ENCODE assay signal across 10 mouse cellular contexts in the genomic region with DNA sequence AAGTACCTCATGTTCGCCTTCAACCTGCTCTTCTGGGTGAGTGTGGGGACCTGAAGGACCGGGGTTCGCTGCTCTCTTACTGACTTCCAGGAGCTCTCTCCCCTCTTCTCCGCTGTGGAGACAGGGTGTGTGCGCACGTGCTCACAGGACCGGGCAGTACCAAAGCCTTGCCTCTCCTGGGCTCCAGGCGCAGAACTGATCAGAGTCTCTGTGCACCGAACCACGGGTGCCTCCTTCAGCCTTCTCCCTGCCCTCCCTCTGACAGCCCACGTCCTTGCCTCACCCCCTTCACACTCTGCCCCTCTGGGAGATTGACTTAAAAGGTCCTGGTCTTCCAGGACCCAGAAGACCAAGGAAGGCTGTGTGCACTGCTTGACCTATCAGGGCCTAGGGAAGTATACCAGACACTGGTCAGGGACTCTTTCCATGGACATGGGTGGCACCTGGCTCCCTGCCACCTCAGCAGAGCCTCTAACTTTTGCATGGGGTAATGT. TPM values are rescaled to one million over a fixed set of nuclear protein-coding genes. Genes with fewer than 3 reads are reported as not detected.
DNase-seq lines count a peak whose midpoint lies in the region; ATAC-seq lines count a peak whose summit lies in the region.
"Had no signal": no experiment of that assay in that cellular context is flagged by ENCODE, and none has a peak within 500 bp of the region (broad histone marks: within the 10 kb centered on the region; RNA-seq: fewer than 3 reads in every experiment).

No protein-coding gene starts in this region.

- WGBS in kidney, embryonic 15.5 days = 16% methylated on average over 11 of the region's 11 CpGs
- 13% methylated on average over 11 of the region's 11 CpGs for WGBS in embryonic facial prominence, embryonic 11.5 days
- WGBS in hindbrain, embryonic 15.5 days = 4% methylated on average over 11 of the region's 11 CpGs
- WGBS in midbrain, embryonic 16.5 days = 7% methylated on average over 11 of the region's 11 CpGs

- peak overlapping the region; percentile 55 for H3K9ac ChIP-seq in kidney, embryonic 15.5 days
- H3K9ac ChIP-seq in embryonic facial prominence, embryonic 11.5 days (replicated peaks; ENCODE audit: low read length) = peak overlapping the region; percentile 58
- peak overlapping the region; percentile 71 for H3K9ac ChIP-seq in hindbrain, embryonic 15.5 days
- H3K9ac ChIP-seq in midbrain, embryonic 16.5 days (ENCODE audit: low read depth, low read length) = peak overlapping the region; percentile 81

- peak; percentile 7 for ATAC-seq in kidney, embryonic 15.5 days (replicated peaks; ENCODE audit: low FRiP score)
- ATAC-seq in embryonic facial prominence, embryonic 11.5 days (replicated peaks; ENCODE audit: insufficient number of reproducible peaks, low FRiP score, low TSS enrichment, low read depth) = 0 out of 2 replicates have a peak, but pooled peaks have one; percentile 3
- peak; percentile 20; the same call in 1 of the 2 replicates for ATAC-seq in hindbrain, embryonic 15.5 days (ENCODE audit: low FRiP score, low read depth)
- peak; percentile 39 for ATAC-seq in midbrain, embryonic 16.5 days

- H3K4me3 ChIP-seq in kidney, embryonic 15.5 days (replicated peaks) = peak overlapping the region; percentile 64
- H3K4me3 ChIP-seq in embryonic facial prominence, embryonic 11.5 days (ENCODE audit: low read depth, low read length) = peak overlapping the region; percentile 55
- peak overlapping the region; percentile 75 for H3K4me3 ChIP-seq in hindbrain, embryonic 15.5 days
- H3K4me3 ChIP-seq in midbrain, embryonic 16.5 days (ENCODE audit: low read depth, low read length) = peak overlapping the region; percentile 69
- H3K4me3 ChIP-seq: myocyte had no signal

- peak overlapping the region; percentile 99 for H3K4me2 ChIP-seq in kidney, embryonic 15.5 days
- peak overlapping the region; percentile 95 for H3K4me2 ChIP-seq in embryonic facial prominence, embryonic 11.5 days (ENCODE audit: low read depth, low read length)
- peak overlapping the region; percentile 93 for H3K4me2 ChIP-seq in hindbrain, embryonic 15.5 days
- peak overlapping the region; percentile 68 for H3K4me2 ChIP-seq in midbrain, embryonic 16.5 days (ENCODE audit: low read length)

- DNase-seq in kidney, postnatal 10 days = no peak
- DNase-seq in embryonic facial prominence, embryonic 11.5 days (ENCODE audit: low spot score) = no peak
- no peak for DNase-seq in spleen, postnatal 14 days (ENCODE audit: low spot score in 2 of 2)
- DNase-seq in thymus, postnatal 4 days = no peak
- DNase-seq in spleen, postnatal 4 days (ENCODE audit: low spot score in 2 of 2) = no peak
- DNase-seq: gastrocnemius, postnatal 25 days had no signal

- H3K36me3 ChIP-seq in kidney, embryonic 15.5 days = 0 out of 2 replicates have a peak, but pooled peaks cover 4% of the 10 kb centered on the region
- H3K36me3 ChIP-seq in embryonic facial prominence, embryonic 11.5 days (replicated peaks; ENCODE audit: control insufficient read depth, insufficient read depth, low read depth, low read length) = no peaks in the 10 kb centered on the region
- H3K36me3 ChIP-seq in hindbrain, embryonic 15.5 days = no peaks in the 10 kb centered on the region
- no peaks in the 10 kb centered on the region for H3K36me3 ChIP-seq in midbrain, embryonic 16.5 days (ENCODE audit: control insufficient read depth, insufficient read depth, low read length)

- peaks cover 16% of the 10 kb centered on the region for H3K27me3 ChIP-seq in kidney, embryonic 15.5 days
- H3K27me3 ChIP-seq in embryonic facial prominence, embryonic 11.5 days (ENCODE audit: control insufficient read depth, insufficient read depth, low read length) = peaks cover 4% of the 10 kb centered on the region; the same call in 1 of the 2 replicates
- H3K27me3 ChIP-seq in hindbrain, embryonic 15.5 days = no peaks in the 10 kb centered on the region
- peaks cover 2% of the 10 kb centered on the region; the same call in 1 of the 2 replicates for H3K27me3 ChIP-seq in midbrain, embryonic 16.5 days (ENCODE audit: control insufficient read depth, insufficient read depth, low read depth, low read length)

- no peak overlapping the region for H3K27ac ChIP-seq in kidney, embryonic 15.5 days
- no peak overlapping the region for H3K27ac ChIP-seq in embryonic facial prominence, embryonic 11.5 days (replicated peaks; ENCODE audit: low read depth, low read length)
- H3K27ac ChIP-seq in hindbrain, embryonic 15.5 days (replicated peaks) = peak overlapping the region; percentile 82
- peak overlapping the region; percentile 81; the same call in 1 of the 2 replicates for H3K27ac ChIP-seq in midbrain, embryonic 16.5 days (ENCODE audit: low read length)

- peaks cover 44% of the 10 kb centered on the region for H3K4me1 ChIP-seq in kidney, embryonic 15.5 days
- H3K4me1 ChIP-seq in embryonic facial prominence, embryonic 11.5 days (ENCODE audit: control insufficient read depth, insufficient read depth, low read length) = peaks cover 5% of the 10 kb centered on the region; the same call in 1 of the 2 replicates
- peaks cover 68% of the 10 kb centered on the region for H3K4me1 ChIP-seq in hindbrain, embryonic 15.5 days (replicated peaks)
- peaks cover 25% of the 10 kb centered on the region for H3K4me1 ChIP-seq in midbrain, embryonic 16.5 days (ENCODE audit: control insufficient read depth, insufficient read depth, low read length)

- no peaks in the 10 kb centered on the region for H3K9me3 ChIP-seq in kidney, embryonic 15.5 days (replicated peaks)
- H3K9me3 ChIP-seq in embryonic facial prominence, embryonic 11.5 days (replicated peaks; ENCODE audit: control insufficient read depth, low read length) = no peaks in the 10 kb centered on the region
- H3K9me3 ChIP-seq in hindbrain, embryonic 15.5 days = no peaks in the 10 kb centered on the region
- no peaks in the 10 kb centered on the region for H3K9me3 ChIP-seq in midbrain, embryonic 16.5 days (replicated peaks; ENCODE audit: control insufficient read depth, low read length, poor library complexity, severe bottlenecking)

RNA-seq across cellular contexts. Expression of a gene that starts 7.5 kb away (rescaled TPM):
- polyA plus RNA-seq in kidney, embryonic 15.5 days (2015; fragmentation: Nextera tagmentation; extraction: Ambion mirVana) = 91.6 and 93.4 TPM in 2 replicates
- 24.8 and 27.3 TPM in 2 replicates for polyA plus RNA-seq in embryonic facial prominence, embryonic 11.5 days (2014; fragmentation: Nextera tagmentation; extraction: Ambion mirVana)
- polyA plus RNA-seq in hindbrain, embryonic 15.5 days (2015; fragmentation: Nextera tagmentation; extraction: Ambion mirVana) = 63.2 and 66.7 TPM in 2 replicates
- polyA plus RNA-seq in midbrain, embryonic 16.5 days (2015; fragmentation: Nextera tagmentation; extraction: Ambion mirVana) = 45.8 and 49.1 TPM in 2 replicates

RNA-seq across cellular contexts. Expression of a gene that starts 7.6 kb away (rescaled TPM):
- 78.7 and 81.5 TPM in 2 replicates for polyA plus RNA-seq in kidney, embryonic 15.5 days (2015; fragmentation: Nextera tagmentation; extraction: Ambion mirVana)
- 60.6 and 67.2 TPM in 2 replicates for polyA plus RNA-seq in embryonic facial prominence, embryonic 11.5 days (2014; fragmentation: Nextera tagmentation; extraction: Ambion mirVana)
- polyA plus RNA-seq in hindbrain, embryonic 15.5 days (2015; fragmentation: Nextera tagmentation; extraction: Ambion mirVana) = 85.9 and 86.2 TPM in 2 replicates
- polyA plus RNA-seq in midbrain, embryonic 16.5 days (2015; fragmentation: Nextera tagmentation; extraction: Ambion mirVana) = 73.3 and 74.0 TPM in 2 replicates

RNA-seq across cellular contexts. Expression of a gene that starts 15.4 kb away (rescaled TPM):
- 30.9 and 34.8 TPM in 2 replicates for polyA plus RNA-seq in kidney, embryonic 15.5 days (2015; fragmentation: Nextera tagmentation; extraction: Ambion mirVana)
- 39.2 and 42.4 TPM in 2 replicates for polyA plus RNA-seq in embryonic facial prominence, embryonic 11.5 days (2014; fragmentation: Nextera tagmentation; extraction: Ambion mirVana)
- polyA plus RNA-seq in hindbrain, embryonic 15.5 days (2015; fragmentation: Nextera tagmentation; extraction: Ambion mirVana) = 20.6 and 20.7 TPM in 2 replicates
- polyA plus RNA-seq in midbrain, embryonic 16.5 days (2015; fragmentation: Nextera tagmentation; extraction: Ambion mirVana) = 17.1 and 17.5 TPM in 2 replicates

RNA-seq across cellular contexts. Expression of a gene that starts 21.7 kb away (rescaled TPM):
- 19.3 and 22.0 TPM in 2 replicates for polyA plus RNA-seq in kidney, embryonic 15.5 days (2015; fragmentation: Nextera tagmentation; extraction: Ambion mirVana)
- polyA plus RNA-seq in embryonic facial prominence, embryonic 11.5 days (2014; fragmentation: Nextera tagmentation; extraction: Ambion mirVana) = 3.5 and 4.8 TPM in 2 replicates
- polyA plus RNA-seq in hindbrain, embryonic 15.5 days (2015; fragmentation: Nextera tagmentation; extraction: Ambion mirVana) = 7.1 and 9.5 TPM in 2 replicates
- 6.6 and 7.1 TPM in 2 replicates for polyA plus RNA-seq in midbrain, embryonic 16.5 days (2015; fragmentation: Nextera tagmentation; extraction: Ambion mirVana)

RNA-seq across cellular contexts. Expression of a gene that starts 27.6 kb away (rescaled TPM):
- polyA plus RNA-seq in kidney, embryonic 15.5 days (2015; fragmentation: Nextera tagmentation; extraction: Ambion mirVana) = 36.3 and 41.7 TPM in 2 replicates
- 10.5 and 11.1 TPM in 2 replicates for polyA plus RNA-seq in embryonic facial prominence, embryonic 11.5 days (2014; fragmentation: Nextera tagmentation; extraction: Ambion mirVana)
- 19.7 and 19.8 TPM in 2 replicates for polyA plus RNA-seq in hindbrain, embryonic 15.5 days (2015; fragmentation: Nextera tagmentation; extraction: Ambion mirVana)
- polyA plus RNA-seq in midbrain, embryonic 16.5 days (2015; fragmentation: Nextera tagmentation; extraction: Ambion mirVana) = 16.9 and 17.7 TPM in 2 replicates

Comparison
In these comparisons a context has a peak if more than half of its experiments do, and no peak if none do; other contexts are left out.
1. H3K27ac ChIP-seq: peak in hindbrain, embryonic 15.5 days (single experiment) and midbrain, embryonic 16.5 days (single experiment); none in kidney, embryonic 15.5 days (single experiment) and embryonic facial prominence, embryonic 11.5 days (single experiment).
2. Peak in every context shown above with its lines, with median percentiles within 50 percentile points of each other: ATAC-seq, H3K4me2 ChIP-seq, H3K4me3 ChIP-seq and H3K9ac ChIP-seq.